Mouse (Mus musculus): Measurements from ENCODE around the gene Lonp1.

GRCm38 (mm10) chr17:56627530-56628277, 1.0 kb upstream of the Lonp1 start, which contains the start of gene Catsperd:
- no peak for TF ChIP-seq CTCF (IDR thresholded peaks at IDR 0.05)
- no peak for TF ChIP-seq POLR2A (IDR thresholded peaks at IDR 0.05; ENCODE audit: insufficient read depth, low read depth, low read length)
